Mouse (Mus musculus): ENCODE data around the gene Spcs3.

DNA sequence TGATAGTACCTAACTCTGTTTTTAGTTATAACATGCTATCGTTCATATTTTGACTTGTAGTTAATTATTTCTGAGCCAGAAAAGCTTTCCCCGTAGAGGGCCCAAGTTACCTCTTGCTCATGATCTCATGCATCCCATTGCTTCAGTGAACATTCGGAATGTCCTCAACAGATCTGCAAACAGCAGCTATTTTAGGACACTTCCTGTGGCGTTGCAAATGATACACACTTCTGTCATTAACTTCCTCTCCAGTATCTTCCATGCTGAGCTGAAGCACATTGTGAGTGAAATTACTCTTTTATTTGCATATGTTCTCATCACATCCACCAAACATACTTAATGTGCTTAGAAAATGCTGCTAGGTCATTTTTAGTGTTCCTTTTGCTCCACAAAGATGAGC, 32.3 kb upstream of the Spcs3 start:
- TF ChIP-seq CTCF (IDR thresholded peaks at IDR 0.05; ENCODE audit: control insufficient read depth, insufficient read depth, low read length) (no peak), POLR2A (IDR thresholded peaks at IDR 0.05; ENCODE audit: borderline replicate concordance, control insufficient read depth, low read depth, low read length) (no peak)

Data from bone marrow, adult 2 months (tissue).